Mouse (Mus musculus) T-helper 2 cell (primary cell): ENCODE measurements at regions not wholly inside any gene's neighbourhood (a gene's known extent, or its start where the extent isn't known, plus 50 kb on each side); places are given as distances from the start of the nearest gene placed in this dataset.
"Not testable (repeated sequence)": the region's sequence is repeated elsewhere in the genome, so short reads cannot be mapped to it uniquely, and the experiment has no call there.

Experiments
- in situ Hi-C: fragments of 300-600 bp; cut with MboI, MseI; formaldehyde crosslinking; loops from one replicate; pipeline ENCODE4 v1.15.1; 2025; ENCODE audit warnings: high pct_unique_total_duplicates

DNA sequence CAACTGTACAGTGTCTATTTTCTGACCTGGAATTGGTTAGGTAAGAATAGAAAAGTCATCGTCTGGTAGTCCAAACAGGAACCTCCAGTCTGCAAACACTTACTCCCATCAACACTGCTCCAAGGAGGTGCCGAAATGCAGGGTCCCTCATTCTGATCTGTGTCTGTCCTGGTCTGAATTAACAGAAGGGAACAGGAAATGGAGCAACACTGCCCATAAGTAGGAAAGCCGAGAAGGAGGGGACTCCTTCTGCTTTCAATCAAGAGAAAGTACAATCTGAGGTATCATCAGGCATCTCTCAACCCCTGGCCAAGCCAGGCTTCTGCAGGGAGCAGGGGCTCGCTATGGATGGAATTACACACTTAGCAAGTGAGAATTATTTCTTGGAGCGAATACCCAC, 562.4 kb upstream of the 2610301B20Rik start:
- in situ Hi-C loops: no loop called here

DNA sequence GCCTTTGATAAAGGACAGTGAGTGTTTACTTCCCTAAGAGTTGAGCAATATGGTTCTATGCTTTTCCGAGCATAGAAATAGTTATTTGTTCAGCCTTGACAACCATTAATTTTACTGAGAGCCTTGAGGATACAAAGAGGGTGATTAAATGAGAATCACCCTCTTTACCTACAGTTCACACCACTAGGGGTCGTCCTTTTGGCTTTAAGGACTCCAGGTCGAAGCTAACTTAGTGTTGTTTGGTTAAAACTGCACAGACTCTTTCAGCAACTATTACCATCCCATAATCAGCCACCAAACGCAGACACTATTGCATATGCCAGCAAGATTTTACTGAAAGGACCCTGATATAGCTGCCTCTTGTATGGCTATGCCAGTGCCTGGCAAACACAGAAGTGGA, 559.2 kb upstream of the 2610301B20Rik start:
- in situ Hi-C loops: no loop called here

DNA sequence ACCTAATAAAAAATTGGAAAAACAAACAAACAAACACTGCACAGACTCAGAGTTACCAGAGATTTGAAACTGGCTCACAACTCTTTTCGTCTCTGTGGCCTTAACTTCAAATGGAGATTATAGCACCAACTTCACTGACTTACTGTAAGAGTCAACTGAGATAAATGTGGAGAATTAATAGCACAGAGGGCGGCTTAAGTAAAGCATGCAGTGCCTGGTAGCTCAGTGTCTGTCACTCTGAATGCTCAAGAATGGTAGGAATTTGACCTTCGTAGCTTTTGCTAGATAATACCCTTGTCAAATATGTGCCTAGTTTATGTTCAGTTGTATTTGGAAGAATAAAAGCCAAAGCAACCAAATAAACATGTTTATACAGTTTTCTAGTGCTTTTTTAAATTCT, 558.4 kb upstream of the 2610301B20Rik start:
- in situ Hi-C loops: no loop called here

GRCm38 (mm10) chr4:10344147-10344546, 530.2 kb upstream of the 2610301B20Rik start:
- in situ Hi-C loops: no loop called here

GRCm38 (mm10) chr4:10351876-10352627, 522.2 kb upstream of the 2610301B20Rik start:
- in situ Hi-C loops: no loop called here

DNA sequence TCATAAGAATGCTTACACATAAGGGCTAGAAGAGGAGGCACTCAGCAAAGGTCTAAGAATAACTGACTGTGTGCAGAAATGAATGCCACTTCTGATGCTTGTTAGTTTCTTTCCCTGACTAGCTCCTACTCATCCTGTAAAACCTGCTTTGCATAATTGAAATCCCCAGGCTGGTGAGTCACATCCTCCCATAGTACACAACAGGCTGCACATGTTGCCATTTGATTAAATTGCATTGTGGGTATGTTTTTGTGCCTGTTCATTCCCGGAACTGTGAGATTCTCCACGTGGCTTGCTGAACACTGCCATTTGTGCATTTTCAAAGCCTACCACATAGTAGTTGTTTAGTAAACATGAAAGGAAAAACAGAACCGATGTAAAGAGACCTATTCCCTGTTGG, 516.7 kb upstream of the 2610301B20Rik start:
- in situ Hi-C loops: no loop called here

- in situ Hi-C loops: no loop called here
Observed at GRCm38 (mm10) chr4:10389790-10390189, 484.5 kb upstream of the 2610301B20Rik start.

DNA sequence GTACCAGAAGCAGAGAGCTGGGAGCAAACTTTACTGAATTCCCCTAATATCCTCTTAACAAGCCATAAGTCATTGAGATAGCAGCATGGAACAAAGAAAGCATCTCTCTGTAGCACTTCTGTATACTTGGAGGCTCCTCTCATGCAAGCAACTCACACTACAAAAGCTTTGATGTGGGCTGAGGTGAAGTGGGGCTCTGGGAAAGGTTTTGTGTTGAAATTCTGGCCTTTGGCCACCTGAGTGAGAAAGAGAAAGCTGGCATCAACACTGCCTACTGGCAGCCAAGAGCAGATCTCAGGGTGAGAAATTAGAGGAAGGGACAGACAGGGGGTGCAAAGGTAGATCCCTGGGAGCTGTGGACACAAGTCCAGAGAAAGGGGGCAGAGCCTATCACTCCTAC, 477.0 kb upstream of the 2610301B20Rik start:
- in situ Hi-C loops: no loop called here

- in situ Hi-C loops: no loop called here
Observed at GRCm38 (mm10) chr4:10398075-10398474, 476.2 kb upstream of the 2610301B20Rik start.

- in situ Hi-C loops: no loop called here
Observed at GRCm38 (mm10) chr4:10399649-10400048, 474.6 kb upstream of the 2610301B20Rik start.

DNA sequence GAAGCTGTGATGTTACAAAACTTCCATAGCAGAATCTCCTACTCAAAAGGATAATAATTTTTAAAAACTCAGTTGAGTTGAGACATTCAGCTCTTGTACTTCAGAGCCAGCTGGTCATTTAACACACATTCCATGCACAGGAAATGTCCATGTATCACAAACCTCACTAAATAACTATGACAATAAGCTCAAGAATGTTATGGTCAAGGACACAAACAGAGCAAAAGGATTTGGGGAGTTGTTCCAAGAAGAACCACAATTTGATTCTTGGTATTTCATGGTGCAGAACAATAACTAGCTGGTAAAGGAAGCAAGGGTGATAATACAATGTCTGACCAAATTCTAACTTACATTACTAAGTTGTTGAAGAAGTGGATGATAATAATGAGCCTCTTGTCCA, 471.4 kb upstream of the 2610301B20Rik start:
- in situ Hi-C loops: no loop called here

- in situ Hi-C loops: no loop called here
Observed at GRCm38 (mm10) chr4:10404438-10404837, 469.9 kb upstream of the 2610301B20Rik start.

DNA sequence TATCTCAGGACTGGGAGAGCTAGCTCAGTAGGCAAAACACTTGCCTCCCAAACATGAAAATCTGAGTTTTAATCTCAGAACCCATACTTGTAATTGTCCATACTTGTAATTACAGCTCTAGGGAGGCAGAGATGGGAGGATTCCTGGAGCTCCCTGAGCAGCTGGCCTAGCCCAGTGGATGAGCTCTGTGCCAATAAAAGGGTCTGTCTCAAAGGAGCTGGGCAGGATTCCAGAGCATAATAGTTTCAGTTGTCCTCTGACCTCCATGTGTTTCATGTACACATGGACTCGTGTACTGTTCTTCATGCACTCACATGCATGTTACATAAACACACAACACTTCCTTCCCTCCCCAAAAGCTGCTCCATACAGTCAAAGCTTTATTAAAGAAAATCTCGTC, 469.2 kb upstream of the 2610301B20Rik start:
- in situ Hi-C loops: no loop called here

- in situ Hi-C loops: no loop called here
Observed at GRCm38 (mm10) chr4:10414274-10414673, 460.0 kb upstream of the 2610301B20Rik start.

- in situ Hi-C loops: no loop called here
Observed at GRCm38 (mm10) chr4:10421354-10421753, 452.9 kb upstream of the 2610301B20Rik start.

- in situ Hi-C loops: no loop called here
Observed at GRCm38 (mm10) chr4:10434438-10434837, 439.9 kb upstream of the 2610301B20Rik start.

GRCm38 (mm10) chr4:10439921-10440320, 434.4 kb upstream of the 2610301B20Rik start:
- in situ Hi-C loops: not testable (repeated sequence)

GRCm38 (mm10) chr4:10459603-10460002, 414.7 kb upstream of the 2610301B20Rik start:
- in situ Hi-C loops: no loop called here

GRCm38 (mm10) chr4:10480936-10481335, 393.4 kb upstream of the 2610301B20Rik start:
- in situ Hi-C loops: no loop called here

DNA sequence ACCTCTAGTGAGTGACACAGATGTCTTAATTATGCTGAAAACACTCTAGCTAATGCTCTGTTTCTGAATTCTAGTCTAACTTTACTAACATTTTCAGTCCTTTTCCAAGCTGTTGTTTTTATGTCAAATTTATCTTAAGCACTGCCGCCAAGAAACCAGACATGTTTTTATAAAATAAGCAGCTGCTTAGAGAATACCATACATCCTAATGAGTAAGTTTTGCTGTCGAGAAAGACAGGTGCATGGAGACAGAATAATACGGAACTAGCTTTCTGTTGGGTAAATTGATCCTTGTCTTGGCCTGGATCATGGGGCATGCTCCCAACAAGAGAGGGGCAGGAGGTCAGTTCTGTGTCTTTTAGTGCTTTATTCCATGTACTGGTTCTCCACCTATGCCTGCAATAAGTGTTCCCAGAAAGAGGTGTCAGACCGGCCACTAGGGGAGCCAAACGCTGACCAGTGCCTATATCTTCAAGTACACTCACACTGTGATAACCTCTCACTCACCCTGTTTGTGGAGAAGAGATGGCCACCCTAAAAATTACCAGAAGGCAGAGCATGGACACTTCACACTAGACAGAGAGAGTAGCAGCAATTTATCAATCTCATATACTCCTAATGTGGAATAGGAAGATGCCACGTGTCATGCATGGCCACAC, 366.0 kb upstream of the 2610301B20Rik start:
- in situ Hi-C loops: no loop called here

- in situ Hi-C loops: no loop called here
Observed at GRCm38 (mm10) chr4:10510013-10510412, 364.3 kb upstream of the 2610301B20Rik start.

GRCm38 (mm10) chr4:10550711-10551305, 323.5 kb upstream of the 2610301B20Rik start:
- in situ Hi-C loops: no loop called here

- in situ Hi-C loops: no loop called here
Observed at GRCm38 (mm10) chr4:10553724-10554123, 320.6 kb upstream of the 2610301B20Rik start.
